Mouse (Mus musculus) lung, postnatal 0 days (tissue): Measurements from ENCODE around the gene Cfap61.

ENCODE experiments used
- CTCF ChIP-seq: IDR thresholded peaks from 2 replicates; pipeline ENCODE4 v1.5.1; 2016; ENCODE audit warnings: antibody characterized with exemption, mild to moderate bottlenecking
- EP300 ChIP-seq: IDR thresholded peaks from 2 replicates; pipeline ENCODE4 v1.6.1; 2016; ENCODE audit warnings: antibody characterized with exemption, mild to moderate bottlenecking, control low read depth

- TF ChIP-seq CTCF (no peak), EP300 (no peak)
These were observed 47.1 kb downstream of the Cfap61 start for GRCm38 (mm10) chr2:145981699-145982112.
